Mouse (Mus musculus) left cerebral cortex, postnatal 4 days (tissue): ENCODE results near the gene Gm49321. TPM values are rescaled to one million over a fixed set of nuclear protein-coding genes. Genes with fewer than 3 reads are reported as not detected.

Experiments used
- DNase-seq: peaks from one replicate; pipeline ENCODE4 v3.0.0-alpha.2; 2022
- intact Hi-C: fragments of 180-260 bp; cut with DNase I; formaldehyde crosslinking; loops from one replicate; pipeline ENCODE4 v1.15.1; 2025
- total RNA-seq, 2 experiments: library from RNA; stranded (reverse); gene quantifications; 2 replicates each; pipeline ENCODE4 v1.2.3; 2021

Gm49321 gene
- 10 to 100 TPM in 1 of 2 experiments, 1 to 10 TPM in 1; 7.6 to 16.7 TPM for total RNA-seq

DNA sequence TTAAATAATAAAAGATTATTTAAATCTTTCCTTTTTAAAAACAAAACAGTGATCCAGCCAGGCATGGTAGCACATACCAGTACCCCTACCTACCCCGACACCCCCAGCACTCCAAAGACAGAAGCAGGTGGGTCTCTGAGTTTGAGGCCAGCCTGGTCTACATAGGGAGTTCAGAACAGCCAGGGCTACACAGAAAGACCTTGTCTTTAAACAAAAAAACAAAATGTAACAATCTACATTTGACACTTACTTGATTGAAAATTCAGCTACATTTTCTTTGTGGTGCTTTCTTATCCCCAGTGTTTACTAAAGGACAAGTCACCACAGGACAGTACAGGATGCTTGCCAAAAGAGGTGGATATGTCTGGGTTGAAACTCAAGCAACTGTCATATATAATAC, at the start of gene Gm49321:
Gene Gm49321, plus strand, starts transcription at position 301 of the 400 bp plus-strand sequence.
- intact Hi-C loops: loop anchor here (10.0 kb wide), 1 partner anchor 233 kb away; no protein-coding TSS in a partner anchor
- no peak for DNase-seq

DNA sequence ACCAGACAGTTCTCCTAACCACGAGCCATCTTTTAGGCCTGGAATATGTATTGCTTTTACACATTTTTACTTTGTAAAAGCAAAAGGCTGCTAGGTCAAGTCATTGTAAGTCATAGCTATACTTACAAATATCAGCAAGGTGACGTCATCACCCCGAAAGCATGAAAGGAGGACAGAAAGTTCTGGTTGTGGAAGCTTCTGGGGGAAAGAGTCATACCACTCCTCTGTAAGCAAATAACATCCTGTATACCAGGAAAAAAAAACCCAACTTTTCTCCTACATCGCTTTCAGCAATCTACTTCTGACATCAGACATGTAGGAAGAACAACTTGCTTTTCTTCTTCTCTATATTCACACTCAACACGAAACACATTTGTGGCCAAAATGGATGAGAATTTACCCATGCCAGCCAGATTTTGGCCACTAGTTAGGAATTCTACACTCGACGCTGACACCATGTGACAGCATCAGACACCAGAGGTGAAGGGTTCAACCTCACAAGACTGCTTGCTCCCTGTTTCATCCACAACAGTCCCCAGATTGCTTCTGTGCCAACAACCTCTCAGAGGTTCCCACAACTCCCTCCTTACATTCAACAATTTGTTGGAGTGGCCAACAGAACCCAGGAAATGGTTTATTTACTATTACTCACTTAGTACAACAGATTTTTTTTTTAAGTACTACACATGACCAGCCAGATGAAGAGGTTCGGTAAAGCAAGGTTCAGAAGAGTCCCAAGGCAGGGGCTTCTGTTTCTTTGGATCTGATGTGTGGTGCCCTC, 49.3 kb upstream of the Gm49321 start:
- DNase-seq: no peak
- intact Hi-C loops: no loop called here

DNA sequence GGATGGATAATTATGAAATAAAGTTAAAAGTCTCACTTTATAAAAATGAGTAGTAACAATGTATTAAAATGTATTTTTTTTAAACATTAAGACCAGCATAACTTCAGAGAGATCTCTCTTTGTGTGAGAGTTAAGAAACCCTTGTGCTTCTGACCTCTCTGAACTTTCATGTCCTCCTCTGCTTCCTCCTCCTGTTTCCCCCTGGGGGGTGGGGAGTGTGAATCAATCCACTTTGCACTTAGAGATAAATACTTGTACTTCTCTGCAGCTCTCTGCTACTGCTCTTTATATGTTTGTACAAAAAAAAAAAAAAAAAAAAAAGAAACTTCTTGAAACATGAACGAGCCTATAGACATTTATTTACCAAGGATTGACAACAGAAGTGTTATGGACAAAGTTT, 47.9 kb upstream of the Gm49321 start:
- DNase-seq: no peak
- intact Hi-C loops: no loop called here

DNA sequence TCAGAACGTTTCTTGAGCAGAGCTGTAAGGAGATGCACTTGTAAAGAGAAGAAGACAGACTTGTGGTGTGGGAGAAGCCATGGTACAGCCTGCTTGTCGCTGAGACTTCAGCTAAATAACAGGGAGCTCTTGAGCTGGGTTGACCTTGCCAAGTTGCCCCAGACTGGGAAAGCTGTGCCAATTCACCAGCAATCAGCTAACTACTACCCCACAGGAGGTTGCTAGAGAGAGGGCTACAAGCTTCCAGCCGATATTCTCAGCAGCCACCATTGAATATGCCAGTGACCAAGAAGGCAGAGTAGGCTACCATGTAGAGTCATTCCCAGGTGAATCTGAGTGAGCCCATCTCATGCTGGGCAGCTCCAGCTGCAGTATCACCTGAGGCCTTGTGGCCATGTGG, 47.4 kb upstream of the Gm49321 start:
- DNase-seq: peak; percentile 19
- intact Hi-C loops: no loop called here

DNA sequence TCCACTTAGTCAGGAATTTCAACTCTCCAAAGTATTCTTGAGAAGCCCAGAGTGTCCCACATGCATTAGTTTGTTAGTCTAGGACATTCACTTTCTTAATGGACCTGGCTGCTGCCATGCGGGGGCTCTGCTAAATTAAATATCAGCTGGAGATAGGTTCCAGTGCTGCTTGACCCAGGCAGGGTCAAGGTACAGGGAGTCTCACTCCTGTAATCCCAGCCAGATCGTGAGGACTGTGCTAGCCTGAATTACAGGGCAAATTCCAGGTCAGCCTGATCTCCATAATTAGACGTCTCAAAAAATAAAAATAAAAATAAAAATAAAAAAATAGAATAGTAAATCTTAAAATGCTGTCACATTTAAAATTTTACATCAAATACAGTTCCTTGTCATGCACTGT, 44.8 kb upstream of the Gm49321 start:
- intact Hi-C loops: no loop called here
- DNase-seq: no peak

DNA sequence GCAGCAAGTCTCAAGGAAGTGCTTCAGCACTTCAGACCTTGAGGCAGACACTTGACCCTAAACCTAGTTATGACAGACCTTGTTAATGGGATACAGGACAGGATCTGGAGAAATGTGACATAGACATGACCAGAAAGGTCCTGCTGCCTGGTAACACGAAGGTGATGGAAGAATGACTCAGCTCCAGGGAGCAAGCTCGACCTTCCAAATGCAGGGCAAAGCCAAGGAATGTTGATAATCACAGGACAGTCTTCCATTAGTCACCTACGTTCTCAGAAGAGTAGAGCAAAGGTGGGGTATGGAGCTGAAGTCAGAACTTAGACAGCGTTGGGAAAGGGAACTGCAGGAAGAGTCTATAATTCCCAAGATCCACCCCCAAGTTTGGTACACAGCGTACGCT, 42.6 kb upstream of the Gm49321 start:
- intact Hi-C loops: no loop called here
- no peak for DNase-seq

DNA sequence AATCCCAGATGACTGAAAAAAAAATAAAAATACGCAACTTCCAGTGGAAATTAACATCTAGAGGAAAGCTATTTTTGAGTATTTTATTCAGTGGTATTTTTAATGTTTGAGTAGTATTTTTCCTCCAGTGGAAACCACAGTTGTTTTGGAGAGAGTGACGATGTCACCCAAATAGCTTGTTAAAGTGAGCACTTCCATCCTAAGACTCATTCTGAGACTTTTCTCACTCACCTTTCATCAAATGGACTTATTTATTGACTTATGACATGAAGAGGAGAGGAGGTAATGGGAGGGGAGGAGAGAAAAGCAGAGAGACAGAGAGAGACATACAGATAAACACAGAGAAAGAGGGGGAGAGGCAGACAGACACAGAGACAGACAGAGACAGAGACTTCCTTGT, 41.8 kb upstream of the Gm49321 start:
- no peak for DNase-seq
- intact Hi-C loops: no loop called here

DNA sequence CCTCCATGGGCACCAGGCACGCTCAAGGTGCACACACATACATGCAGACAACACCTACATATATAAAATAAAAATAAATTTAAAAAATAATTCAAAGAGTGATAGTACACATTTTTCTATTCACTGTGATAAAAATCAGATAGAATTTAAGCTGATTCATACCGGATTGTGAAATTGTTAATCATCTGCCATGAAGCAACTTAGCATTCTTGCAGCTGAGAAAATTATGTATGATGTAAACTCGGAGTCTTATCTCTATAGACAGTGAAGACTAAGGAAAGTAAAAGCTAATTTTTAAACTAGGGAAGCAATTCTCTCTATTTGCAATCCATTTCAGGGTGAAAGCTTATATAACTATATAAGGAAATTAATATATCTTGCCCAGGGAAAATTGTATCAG, 41.0 kb upstream of the Gm49321 start:
- DNase-seq: no peak
- intact Hi-C loops: no loop called here

DNA sequence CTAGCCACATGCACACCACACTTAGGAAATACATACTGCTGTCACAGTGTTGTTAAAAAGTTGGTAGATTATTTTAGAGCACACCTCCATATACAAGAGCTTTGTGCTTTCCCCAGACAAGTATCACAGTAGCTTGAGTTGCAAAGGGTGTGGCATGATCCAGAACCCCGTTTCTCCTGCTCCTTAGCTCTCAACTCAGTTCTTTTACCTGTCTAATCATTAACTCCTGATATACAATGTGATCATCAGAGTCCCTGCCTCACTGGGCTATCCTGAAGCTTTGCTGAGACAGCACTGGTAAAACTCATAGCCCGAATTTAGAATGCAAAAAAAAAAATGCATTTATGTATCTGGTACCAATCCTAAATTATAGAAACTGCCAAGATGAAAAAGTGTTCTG, 39.2 kb upstream of the Gm49321 start:
- DNase-seq: no peak
- intact Hi-C loops: no loop called here

DNA sequence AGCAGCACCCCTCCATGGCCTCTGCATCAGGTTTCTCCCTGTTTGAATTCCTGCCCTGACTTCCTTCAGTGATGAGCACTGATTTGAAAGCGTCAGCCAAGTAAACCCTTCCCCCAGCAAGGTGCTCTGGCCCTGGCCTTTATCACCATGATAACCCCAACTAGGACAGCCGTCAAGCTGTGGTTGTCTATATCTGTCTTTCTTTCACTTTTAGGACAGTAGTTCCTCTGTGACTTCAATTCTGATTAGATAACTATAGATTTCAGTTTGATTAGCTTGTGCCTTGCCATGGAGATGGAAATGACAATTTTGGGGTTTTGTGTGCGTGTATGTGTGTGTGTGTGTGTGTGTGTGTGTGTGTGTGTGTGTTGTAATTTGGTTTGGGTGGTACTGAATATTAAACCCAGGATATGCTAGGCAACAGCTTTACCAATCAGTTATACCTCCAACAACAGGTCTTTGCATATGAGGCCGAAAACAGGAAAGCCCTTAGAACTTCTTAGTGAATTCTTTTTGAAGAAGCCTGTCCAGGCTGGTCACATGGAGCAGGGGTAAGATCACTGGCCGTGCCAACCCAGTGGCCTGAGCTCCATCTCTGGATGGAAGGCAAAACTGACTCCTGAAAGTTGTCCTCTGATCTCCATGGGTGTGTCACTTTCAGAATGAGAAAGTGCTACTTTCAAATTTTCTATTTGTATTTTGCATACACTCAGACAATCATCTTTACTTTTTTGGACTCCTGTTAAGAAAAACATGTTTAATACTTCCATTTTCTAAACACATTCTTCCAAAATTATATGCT, 33.1 kb upstream of the Gm49321 start:
- DNase-seq: no peak
- intact Hi-C loops: no loop called here

DNA sequence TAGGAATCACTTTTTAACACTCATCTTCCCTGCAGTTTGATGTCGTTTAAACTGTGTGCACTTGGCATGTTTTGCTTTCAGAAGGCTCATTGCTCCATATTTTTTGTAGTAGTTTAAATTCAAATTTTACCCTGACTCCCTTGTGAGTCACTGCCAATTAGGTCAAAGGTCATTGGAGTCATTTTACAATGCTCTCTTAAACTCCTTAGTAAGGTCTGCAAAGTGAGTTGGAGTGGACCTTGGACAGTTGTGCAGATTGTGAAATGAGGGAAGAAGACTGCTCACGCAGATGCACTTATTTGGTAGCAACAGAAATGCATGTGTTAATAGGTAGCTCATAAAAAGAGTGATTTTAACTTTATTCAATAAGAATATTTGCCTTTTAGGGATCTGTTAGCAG, 32.4 kb upstream of the Gm49321 start:
- no peak for DNase-seq
- intact Hi-C loops: loop anchor here (5.0 kb wide), 1 partner anchor 198 kb away; no protein-coding TSS in a partner anchor

DNA sequence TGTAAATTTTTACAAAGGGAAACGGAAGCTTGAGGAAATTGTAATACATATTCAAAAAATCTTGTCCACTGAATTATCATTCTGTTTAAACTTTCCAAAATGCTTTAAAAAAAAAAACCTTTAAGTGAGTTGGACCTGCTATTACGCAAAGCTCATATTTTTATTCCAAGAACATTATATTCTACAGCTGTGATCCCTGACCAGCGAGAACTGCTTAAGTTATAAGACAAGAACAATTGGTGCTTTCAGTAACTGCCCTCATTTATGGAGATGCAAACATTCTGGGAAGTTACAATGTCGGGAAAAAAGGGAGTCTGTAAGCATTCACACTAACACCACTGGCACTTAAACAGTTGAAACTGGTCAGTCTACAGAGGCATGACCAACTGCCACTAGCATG, 31.9 kb upstream of the Gm49321 start:
- no peak for DNase-seq
- intact Hi-C loops: loop anchor here (5.0 kb wide), 1 partner anchor 198 kb away; no protein-coding TSS in a partner anchor

DNA sequence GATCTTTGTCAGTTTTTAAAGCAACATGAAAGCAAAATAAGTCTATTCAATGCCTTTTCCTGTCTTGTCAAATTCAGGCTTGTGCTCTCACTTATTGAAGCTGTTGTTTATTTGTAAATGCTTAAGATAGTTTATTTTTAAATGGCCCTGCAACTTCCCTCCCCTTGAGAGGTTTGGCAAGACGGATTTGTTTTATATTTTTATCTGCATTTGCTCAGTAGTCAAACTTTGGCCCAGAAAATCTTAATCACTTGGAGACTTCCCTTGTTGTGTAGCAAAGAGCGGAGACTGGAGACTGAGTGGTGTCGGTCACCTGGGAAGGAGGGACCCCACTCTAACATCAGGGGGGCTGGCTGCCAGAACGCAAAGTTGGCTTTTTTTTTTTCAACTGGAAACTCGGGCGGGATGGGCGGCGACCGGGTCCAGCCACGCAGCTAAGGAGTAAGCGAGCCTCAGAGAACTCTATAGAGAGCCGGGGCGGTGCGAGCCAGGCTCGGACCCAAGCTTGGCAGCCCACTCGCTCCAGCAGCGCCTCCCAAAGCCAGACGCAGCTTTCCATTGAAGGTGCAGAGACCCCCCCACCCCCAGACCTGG, 30.3 kb upstream of the Gm49321 start:
- intact Hi-C loops: loop anchor here (5.0 kb wide), 1 partner anchor 200 kb away; no protein-coding TSS in a partner anchor
- no peak for DNase-seq

DNA sequence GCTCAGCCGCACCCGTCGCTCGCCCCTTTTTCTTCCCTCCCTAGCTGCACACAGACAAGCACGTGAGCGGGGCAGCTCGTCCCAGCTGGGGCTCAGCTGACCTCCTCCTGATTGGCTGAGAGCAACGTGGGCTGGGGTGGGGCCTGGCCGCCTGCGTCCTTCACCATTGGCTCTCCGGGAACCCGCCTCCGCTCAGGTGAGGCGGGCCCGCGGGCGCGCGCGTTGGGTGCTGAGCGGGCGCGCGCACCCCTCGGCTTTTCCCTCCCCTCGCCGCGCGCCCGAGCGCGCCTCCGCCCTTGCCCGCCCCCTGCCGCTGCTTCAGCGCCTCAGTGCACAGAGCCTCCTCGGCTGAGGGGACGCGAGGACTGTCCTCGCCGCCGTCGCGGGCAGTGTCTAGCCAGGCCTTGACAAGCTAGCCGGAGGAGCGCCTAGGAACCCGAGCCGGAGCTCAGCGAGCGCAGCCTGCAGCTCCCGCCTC, 29.7 kb upstream of the Gm49321 start:
- DNase-seq: peak; percentile 98
- intact Hi-C loops: loop anchor here (5.0 kb wide), 1 partner anchor 200 kb away; no protein-coding TSS in a partner anchor

DNA sequence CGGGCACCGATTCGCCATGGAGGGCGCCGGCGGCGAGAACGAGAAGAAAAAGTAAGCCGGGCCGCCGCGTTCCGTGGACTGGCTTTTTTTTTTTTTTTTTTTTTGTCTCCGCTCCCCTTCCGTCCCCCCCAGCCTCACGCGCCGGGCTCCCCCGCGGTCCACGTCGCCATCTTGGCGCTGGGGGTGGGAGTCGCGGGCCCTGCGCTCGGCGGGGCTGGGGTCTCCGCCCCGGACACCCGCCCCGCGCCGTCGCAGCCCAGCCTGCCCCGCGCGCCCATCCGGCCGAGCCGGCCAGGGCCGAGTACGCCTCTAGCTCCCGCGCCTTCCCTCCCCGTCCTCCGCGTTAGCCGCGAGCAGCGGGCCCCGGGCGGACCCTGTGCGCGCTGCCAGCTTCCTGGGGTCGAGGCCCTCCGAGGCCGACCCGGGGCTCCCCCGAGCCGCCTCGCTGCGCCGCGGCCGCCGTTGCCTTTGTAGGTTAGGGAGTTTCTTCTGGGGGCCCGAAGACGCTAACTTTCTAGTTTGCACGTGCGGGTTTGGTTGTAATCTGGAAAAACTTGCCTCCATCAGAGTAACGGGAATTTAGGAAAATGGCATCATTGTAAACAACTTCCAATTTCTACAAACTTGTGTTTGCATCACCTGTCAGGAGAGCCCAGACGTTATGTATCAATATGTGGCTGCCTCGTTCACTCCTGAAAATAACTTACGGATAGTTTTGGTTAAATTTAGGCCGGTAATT, 29.0 kb upstream of the Gm49321 start:
- intact Hi-C loops: loop anchor here (5.0 kb wide), 1 partner anchor 201 kb away; no protein-coding TSS in a partner anchor

DNA sequence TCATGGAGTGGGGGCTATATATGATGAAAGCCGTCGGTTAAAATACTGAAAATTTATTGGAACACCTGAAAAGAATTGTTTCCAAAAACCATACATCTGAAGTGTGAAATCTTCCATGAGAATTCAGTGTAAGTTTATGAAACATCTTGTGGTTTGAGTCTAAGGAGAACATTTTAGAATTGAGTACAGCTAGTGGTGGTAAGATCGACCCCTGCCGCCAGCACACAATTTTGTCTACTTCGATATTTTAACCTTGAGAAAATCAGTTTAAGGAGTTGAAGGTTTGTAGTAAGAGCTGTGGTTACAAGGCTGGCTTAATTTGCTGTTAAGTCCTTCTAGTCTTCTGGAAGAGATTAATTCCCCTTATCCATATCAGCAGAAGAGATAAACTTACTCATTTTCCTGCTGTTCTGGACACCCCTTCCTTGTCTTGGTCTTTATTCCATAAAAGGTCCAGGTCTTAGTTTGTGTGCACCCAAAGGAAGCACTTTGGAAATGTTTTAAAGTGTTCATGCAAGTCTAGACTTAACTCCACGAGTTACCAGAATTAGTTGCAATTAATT, 28.4 kb upstream of the Gm49321 start:
- intact Hi-C loops: loop anchor here (5.0 kb wide), 1 partner anchor 202 kb away; no protein-coding TSS in a partner anchor
- DNase-seq: no peak

More for the DNA sequence above, 29.0 kb upstream of the Gm49321 start:
- peak; percentile 71 for DNase-seq

DNA sequence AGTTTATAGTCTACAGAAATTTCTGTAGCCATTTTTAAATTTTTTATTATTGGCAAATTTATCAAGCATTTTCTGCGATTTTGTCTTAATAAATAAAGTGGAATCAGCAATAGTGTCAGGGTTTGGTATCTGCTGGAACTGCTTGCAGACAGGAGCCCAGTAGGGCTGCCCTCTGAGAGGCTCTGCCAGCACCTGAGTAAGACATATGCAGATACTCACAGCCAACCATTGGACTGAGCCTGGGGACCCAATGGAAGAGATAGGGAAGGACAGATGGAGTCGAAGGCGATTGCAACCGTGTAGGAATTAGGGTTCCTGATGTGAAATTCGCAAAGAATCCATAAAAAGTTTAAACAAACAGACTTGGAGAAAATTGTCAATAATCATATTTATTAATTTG, 19.0 kb upstream of the Gm49321 start:
- intact Hi-C loops: no loop called here
- no peak for DNase-seq

DNA sequence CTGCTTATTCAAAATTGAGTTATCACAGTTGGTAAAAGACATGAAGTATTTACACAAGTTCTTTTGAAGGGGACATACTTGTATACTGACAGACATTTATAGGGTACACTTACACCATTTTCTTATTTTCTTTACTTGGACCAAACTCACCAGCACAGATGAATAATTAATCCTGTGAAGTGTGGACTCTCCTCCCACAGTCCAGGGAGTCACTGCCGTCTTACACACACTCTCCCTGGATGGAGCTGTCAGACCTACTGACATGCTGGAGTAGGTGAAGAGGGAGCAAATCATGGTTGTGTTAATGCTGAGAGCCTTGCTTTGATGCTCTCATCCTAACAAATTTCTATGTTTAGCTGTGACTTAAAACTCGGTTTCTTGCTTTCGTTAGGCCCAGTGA, 7.2 kb upstream of the Gm49321 start:
- intact Hi-C loops: loop anchor here (10.0 kb wide), 1 partner anchor 225 kb away; no protein-coding TSS in a partner anchor

DNA sequence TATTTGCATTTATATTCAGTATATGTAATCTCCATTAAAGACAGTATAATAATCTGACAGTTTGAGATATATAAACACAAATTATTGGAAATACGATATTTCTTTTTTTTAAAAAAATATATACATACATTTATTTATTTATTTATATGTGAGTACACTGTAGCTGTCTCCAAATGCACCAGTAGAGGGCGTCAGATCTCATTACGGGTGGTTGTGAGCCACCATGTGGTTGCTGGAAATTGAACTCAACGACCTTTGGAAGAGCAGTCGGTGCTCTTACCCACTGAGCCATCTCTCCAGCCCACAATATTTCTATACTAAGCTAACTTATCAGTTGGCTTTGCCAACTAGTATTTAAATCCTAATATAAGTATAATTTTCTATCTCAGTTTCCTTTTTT, 6.2 kb upstream of the Gm49321 start:
- intact Hi-C loops: loop anchor here (10.0 kb wide), 1 partner anchor 226 kb away; no protein-coding TSS in a partner anchor
- peak; percentile 32 for DNase-seq

More for the DNA sequence above, 7.2 kb upstream of the Gm49321 start:
- no peak for DNase-seq

DNA sequence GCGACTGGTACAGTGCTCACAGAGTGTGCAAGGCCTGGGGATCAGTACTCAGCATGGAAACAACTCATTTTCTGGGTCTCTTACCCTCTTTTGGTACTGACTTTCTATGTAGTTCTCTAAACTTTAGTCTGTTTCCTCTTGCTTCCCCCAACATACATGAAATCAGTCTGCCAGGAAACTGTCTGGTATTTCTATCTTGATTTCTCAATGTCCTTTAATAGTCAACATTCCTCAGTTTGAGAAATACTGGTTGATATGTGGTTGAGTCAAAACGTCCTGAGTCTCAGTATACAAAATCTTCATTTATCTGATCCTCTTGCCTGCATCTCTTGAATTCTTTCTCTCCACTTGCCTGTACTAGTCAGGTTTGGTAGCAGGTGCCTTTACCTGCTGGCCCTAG, 2.9 kb upstream of the Gm49321 start:
- intact Hi-C loops: loop anchor here (10.0 kb wide), 1 partner anchor 230 kb away; no protein-coding TSS in a partner anchor
- no peak for DNase-seq
